Mouse (Mus musculus) hindbrain, embryonic 14.5 days (tissue): ENCODE measurements at regions not wholly inside any gene's neighbourhood (a gene's known extent, or its start where the extent isn't known, plus 50 kb on each side); places are given as distances from the start of the nearest gene placed in this dataset.

ENCODE experiments used
- ATAC-seq: fragments of 200-750 bp; cut with Nextera tagmentation; 2 replicates; pipeline ENCODE4 v1.8.0; 2017; ENCODE audit warnings: moderate number of reproducible peaks, mild to moderate bottlenecking, moderate TSS enrichment, moderate library complexity; ENCODE audit not compliant: low FRiP score
- DNase-seq: peaks from one replicate; pipeline ENCODE4 v3.0.0-alpha.2; 2015; ENCODE audit warnings: low spot score
- H3K27ac ChIP-seq: fragments of 300-500 bp; sonication (generic); 2 replicates; pipeline ENCODE4 v1.5.1; 2014; ENCODE audit warnings: mild to moderate bottlenecking, moderate library complexity
- H3K27me3 ChIP-seq: fragments of 300-500 bp; sonication (generic); 2 replicates; pipeline ENCODE4 v1.6.1; 2014; ENCODE audit warnings: mild to moderate bottlenecking, low read length, mixed read lengths; ENCODE audit not compliant: control insufficient read depth, insufficient read depth
- H3K36me3 ChIP-seq: fragments of 300-500 bp; sonication (generic); replicated peaks from 2 replicates; pipeline ENCODE4 v1.6.1; 2014; ENCODE audit not compliant: control insufficient read depth, insufficient read depth
- H3K4me1 ChIP-seq: fragments of 300-500 bp; sonication (generic); replicated peaks from 2 replicates; pipeline ENCODE4 v1.6.1; 2014; ENCODE audit warnings: antibody characterized with exemption, low read length, mixed read lengths; ENCODE audit not compliant: control insufficient read depth, insufficient read depth
- H3K4me2 ChIP-seq: fragments of 300-500 bp; sonication (generic); replicated peaks from 2 replicates; pipeline ENCODE4 v1.6.1; 2014; ENCODE audit warnings: mild to moderate bottlenecking, moderate library complexity
- H3K4me3 ChIP-seq: fragments of 300-500 bp; sonication (generic); replicated peaks from 2 replicates; pipeline ENCODE4 v1.5.1; 2014; ENCODE audit warnings: mild to moderate bottlenecking, low read length
- H3K9ac ChIP-seq: fragments of 300-500 bp; sonication (generic); 2 replicates; pipeline ENCODE4 v1.6.1; 2014
- H3K9me3 ChIP-seq: fragments of 300-500 bp; sonication (generic); 2 replicates; pipeline ENCODE4 v1.6.1; 2016; ENCODE audit warnings: low read length; ENCODE audit not compliant: control insufficient read depth
- WGBS: fragments of 180-500 bp; shearing (Covaris S2); extraction: QIAGEN DNeasy Blood & Tissue Kit; methylation state at CpG from one replicate; pipeline ENCODE4 v1.1.7; 2014; 5-methylcytosine and 5-hydroxymethylcytosine counted together

- Histone ChIP-seq H3K4me3 (no peak overlapping the region), H3K9me3 (no peaks in the 10 kb centered on the region), H3K36me3 (no peaks in the 10 kb centered on the region), H3K9ac (no peak overlapping the region), H3K4me1 (no peaks in the 10 kb centered on the region), H3K27ac (no peak overlapping the region), H3K4me2 (no peak overlapping the region), H3K27me3 (no peaks in the 10 kb centered on the region)
- DNase-seq (no peak), ATAC-seq (no peak)
- WGBS, result 67% methylated on average over 2 of the region's 2 CpGs
Measured at GRCm38 (mm10) chr9:112793537-112793936, 557.8 kb upstream of the Arpp21 start.

- Histone ChIP-seq H3K4me2 (no peak overlapping the region), H3K4me1 (no peaks in the 10 kb centered on the region), H3K9me3 (no peaks in the 10 kb centered on the region), H3K4me3 (no peak overlapping the region), H3K27ac (no peak overlapping the region), H3K27me3 (no peaks in the 10 kb centered on the region), H3K9ac (no peak overlapping the region), H3K36me3 (no peaks in the 10 kb centered on the region)
- WGBS, result 88% methylated on average over 3 of the region's 3 CpGs
- no peak for DNase-seq
- ATAC-seq, result no peak
Measured at GRCm38 (mm10) chr9:112771981-112772380, 536.2 kb upstream of the Arpp21 start.

- Histone ChIP-seq H3K4me3 (no peak overlapping the region), H3K9ac (no peak overlapping the region), H3K27ac (no peak overlapping the region), H3K9me3 (no peaks in the 10 kb centered on the region), H3K27me3 (no peaks in the 10 kb centered on the region), H3K4me1 (no peaks in the 10 kb centered on the region), H3K4me2 (no peak overlapping the region), H3K36me3 (no peaks in the 10 kb centered on the region)
- ATAC-seq, result no peak
- DNase-seq, result no peak
- 62% methylated on average over 5 of the region's 5 CpGs for WGBS
Measured at GRCm38 (mm10) chr9:112744616-112745015, 508.9 kb upstream of the Arpp21 start.

- Histone ChIP-seq H3K4me2 (no peak overlapping the region), H3K9ac (no peak overlapping the region), H3K4me3 (no peak overlapping the region), H3K4me1 (no peaks in the 10 kb centered on the region), H3K36me3 (no peaks in the 10 kb centered on the region), H3K9me3 (no peaks in the 10 kb centered on the region), H3K27ac (no peak overlapping the region), H3K27me3 (no peaks in the 10 kb centered on the region)
- DNase-seq, result no peak
- 63% methylated on average over 1 of the region's 1 CpGs for WGBS
- no peak for ATAC-seq
Measured at GRCm38 (mm10) chr9:112743871-112744590, 508.3 kb upstream of the Arpp21 start.

- H3K4me3 ChIP-seq, result no peak overlapping the region
- no peaks in the 10 kb centered on the region for H3K4me1 ChIP-seq
- no peak overlapping the region for H3K4me2 ChIP-seq
- no peaks in the 10 kb centered on the region for H3K27me3 ChIP-seq
- ATAC-seq (no peak), DNase-seq (no peak)
- no peak overlapping the region for H3K27ac ChIP-seq
- H3K9ac ChIP-seq, result no peak overlapping the region
- H3K9me3 ChIP-seq, result no peaks in the 10 kb centered on the region
- no peaks in the 10 kb centered on the region for H3K36me3 ChIP-seq
Measured at GRCm38 (mm10) chr9:112735761-112736160, 500.0 kb upstream of the Arpp21 start.

- Histone ChIP-seq H3K27me3 (no peaks in the 10 kb centered on the region), H3K4me2 (no peak overlapping the region), H3K27ac (no peak overlapping the region), H3K36me3 (no peaks in the 10 kb centered on the region), H3K9ac (no peak overlapping the region), H3K4me3 (no peak overlapping the region), H3K9me3 (no peaks in the 10 kb centered on the region), H3K4me1 (no peaks in the 10 kb centered on the region)
- ATAC-seq, result no peak
- DNase-seq, result no peak
- 40% methylated on average over 8 of the region's 8 CpGs for WGBS
Measured at GRCm38 (mm10) chr9:112725523-112725922, 489.8 kb upstream of the Arpp21 start.

- H3K4me2 ChIP-seq, result no peak overlapping the region
- H3K27me3 ChIP-seq, result no peaks in the 10 kb centered on the region
- no peak for DNase-seq
- 49% methylated on average over 4 of the region's 4 CpGs for WGBS
- H3K4me1 ChIP-seq, result no peaks in the 10 kb centered on the region
- no peaks in the 10 kb centered on the region for H3K36me3 ChIP-seq
- ATAC-seq, result no peak
- no peak overlapping the region for H3K27ac ChIP-seq
- H3K9ac ChIP-seq, result no peak overlapping the region
- no peak overlapping the region for H3K4me3 ChIP-seq
- H3K9me3 ChIP-seq, result no peaks in the 10 kb centered on the region
Measured at GRCm38 (mm10) chr9:112725103-112725502, 489.4 kb upstream of the Arpp21 start.

GRCm38 (mm10) chr9:112723346-112723745 is 487.6 kb upstream of the Arpp21 start:
- H3K27ac ChIP-seq, result no peak overlapping the region
- no peak for ATAC-seq
- 90% methylated on average over 1 of the region's 1 CpGs for WGBS

GRCm38 (mm10) chr9:112722501-112722900 is 486.8 kb upstream of the Arpp21 start:
- no peak overlapping the region for H3K9ac ChIP-seq
- no peak overlapping the region for H3K4me3 ChIP-seq
- H3K9me3 ChIP-seq, result no peaks in the 10 kb centered on the region
- H3K4me2 ChIP-seq, result no peak overlapping the region
- no peak overlapping the region for H3K27ac ChIP-seq
- DNase-seq (no peak), ATAC-seq (no peak)
- no peaks in the 10 kb centered on the region for H3K27me3 ChIP-seq
- H3K4me1 ChIP-seq, result no peaks in the 10 kb centered on the region
- WGBS, result 86% methylated on average over 4 of the region's 4 CpGs
- no peaks in the 10 kb centered on the region for H3K36me3 ChIP-seq

More at GRCm38 (mm10) chr9:112723346-112723745, 487.6 kb upstream of the Arpp21 start:
- no peak overlapping the region for H3K4me2 ChIP-seq
- H3K36me3 ChIP-seq, result no peaks in the 10 kb centered on the region
- H3K27me3 ChIP-seq, result no peaks in the 10 kb centered on the region
- no peak overlapping the region for H3K4me3 ChIP-seq
- H3K9ac ChIP-seq, result no peak overlapping the region
- H3K9me3 ChIP-seq, result no peaks in the 10 kb centered on the region
- H3K4me1 ChIP-seq, result no peaks in the 10 kb centered on the region
- no peak for DNase-seq
